Mouse (Mus musculus) midbrain, postnatal 0 days (tissue): ENCODE results near the gene Chuk. TPM values are rescaled to one million over a fixed set of nuclear protein-coding genes. Genes with fewer than 3 reads are reported as not detected.

Experiments used
- ATAC-seq: fragments of 200-750 bp; cut with Nextera tagmentation; 2 replicates; pipeline ENCODE4 v1.8.0; 2017; ENCODE audit warnings: moderate number of reproducible peaks, mild to moderate bottlenecking, moderate TSS enrichment, moderate library complexity; ENCODE audit not compliant: low FRiP score
- DNase-seq: peaks from one replicate; pipeline ENCODE4 v3.0.0-alpha.2; 2015; ENCODE audit warnings: low spot score
- H3K27ac ChIP-seq: fragments of 300-500 bp; sonication (generic); 2 replicates; pipeline ENCODE4 v1.5.1; 2014; ENCODE audit warnings: low read depth, mild to moderate bottlenecking, low read length, mixed read lengths
- H3K27me3 ChIP-seq: fragments of 300-500 bp; sonication (generic); 2 replicates; pipeline ENCODE4 v1.6.1; 2014; ENCODE audit warnings: low read length, control low read depth, mixed read lengths; ENCODE audit not compliant: insufficient read depth
- H3K36me3 ChIP-seq: fragments of 300-500 bp; sonication (generic); 2 replicates; pipeline ENCODE4 v1.6.1; 2014; ENCODE audit warnings: low read length, control low read depth, mixed read lengths; ENCODE audit not compliant: insufficient read depth
- H3K4me1 ChIP-seq: fragments of 300-500 bp; sonication (generic); 2 replicates; pipeline ENCODE4 v1.6.1; 2014; ENCODE audit warnings: mild to moderate bottlenecking, control low read depth, antibody characterized with exemption, low read length, mixed read lengths; ENCODE audit not compliant: insufficient read depth
- H3K4me2 ChIP-seq: fragments of 300-500 bp; sonication (generic); 2 replicates; pipeline ENCODE4 v1.6.1; 2014; ENCODE audit warnings: low read depth, mild to moderate bottlenecking, low read length, mixed read lengths; ENCODE audit not compliant: poor library complexity, severe bottlenecking
- H3K4me3 ChIP-seq: fragments of 300-500 bp; sonication (generic); 2 replicates; pipeline ENCODE4 v1.5.1; 2014; ENCODE audit warnings: low read depth, mild to moderate bottlenecking, low read length, moderate library complexity
- H3K9ac ChIP-seq: fragments of 300-500 bp; sonication (generic); replicated peaks from 2 replicates; pipeline ENCODE4 v1.6.1; 2014; ENCODE audit warnings: mild to moderate bottlenecking, low read length, moderate library complexity, mixed read lengths; ENCODE audit not compliant: poor library complexity, severe bottlenecking
- H3K9me3 ChIP-seq: fragments of 300-500 bp; sonication (generic); 2 replicates; pipeline ENCODE4 v1.6.1; 2016; ENCODE audit warnings: low read length, control low read depth
- CTCF ChIP-seq: IDR thresholded peaks from 2 replicates; pipeline ENCODE4 v1.5.1; 2016; ENCODE audit warnings: antibody characterized with exemption, mild to moderate bottlenecking
- WGBS: fragments of 180-500 bp; shearing (Covaris S2); extraction: QIAGEN DNeasy Blood & Tissue Kit; methylation state at CpG from one replicate; pipeline ENCODE4 v1.1.7; 2014; 5-methylcytosine and 5-hydroxymethylcytosine counted together
- polyA plus RNA-seq: library from polyadenylated mRNA; unstranded; fragments of >200 nt; fragmentation: Nextera tagmentation; extraction: Ambion mirVana; gene quantifications from 2 replicates; pipeline ENCODE4 v1.2.1, GENCODE M21; 2015
- total RNA-seq: library from RNA; depleted of rRNA; stranded (reverse); fragments of >200 nt; gene quantifications from 2 replicates; pipeline ENCODE4 v1.2.3, GENCODE M21; 2014

Chuk gene
- total and polyA plus RNA-seq, 2 experiments from 2014 or later = 34.7 to 40.7 TPM

DNA sequence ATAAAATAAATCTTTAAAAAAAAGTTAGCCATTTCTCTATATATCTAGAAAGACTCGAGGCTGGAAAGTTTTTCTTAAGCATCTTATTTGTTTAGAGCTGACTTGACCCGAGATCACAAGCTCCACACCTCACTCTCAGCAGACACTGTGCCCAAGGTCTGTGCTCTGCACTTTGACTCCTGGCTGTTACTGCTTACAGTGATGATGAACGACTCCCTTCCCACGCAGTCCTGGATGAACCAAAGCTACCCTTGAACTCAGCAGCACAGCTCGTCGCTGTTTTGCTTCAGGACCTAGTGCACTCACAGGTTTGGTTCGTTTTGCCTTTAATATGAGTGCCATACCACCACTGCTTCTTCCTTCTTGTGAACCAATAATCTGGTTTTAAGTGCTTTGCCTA is 43.5 kb downstream of the Chuk start:
- ATAC-seq = no peak
- H3K27me3 ChIP-seq = no peaks in the 10 kb centered on the region
- H3K4me1 ChIP-seq = no peaks in the 10 kb centered on the region
- H3K4me3 ChIP-seq = no peak overlapping the region
- 95% methylated on average over 7 of the region's 7 CpGs for WGBS
- H3K4me2 ChIP-seq = no peak overlapping the region
- peaks cover 13% of the 10 kb centered on the region for H3K36me3 ChIP-seq
- TF ChIP-seq CTCF = no peak
- no peak overlapping the region for H3K9ac ChIP-seq
- DNase-seq = no peak
- no peak overlapping the region for H3K27ac ChIP-seq
- no peaks in the 10 kb centered on the region for H3K9me3 ChIP-seq

DNA sequence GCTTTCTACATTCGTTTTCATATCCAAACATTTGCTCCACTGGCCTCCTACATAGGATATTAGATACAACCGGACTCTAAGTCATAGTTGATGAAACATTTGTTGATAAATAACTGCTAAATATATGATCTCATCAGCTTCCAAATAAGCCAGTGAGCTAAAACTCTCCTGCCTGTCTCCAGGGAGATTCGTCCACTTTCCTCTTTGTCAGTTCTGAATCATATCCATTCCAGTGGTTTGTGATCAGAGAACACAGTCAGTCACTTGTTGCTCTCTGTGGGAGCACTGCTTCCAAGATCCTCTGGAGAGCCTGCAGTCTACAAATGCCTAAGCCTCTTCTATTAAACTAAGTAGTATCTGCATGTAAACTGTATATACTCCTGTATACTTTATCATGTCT is 47.1 kb downstream of the Chuk start:
- 90% methylated on average over 3 of the region's 3 CpGs for WGBS
- H3K27ac ChIP-seq = no peak overlapping the region
- H3K9ac ChIP-seq = no peak overlapping the region
- DNase-seq = no peak
- H3K36me3 ChIP-seq = peaks cover 24% of the 10 kb centered on the region
- no peaks in the 10 kb centered on the region for H3K4me1 ChIP-seq
- TF ChIP-seq CTCF = no peak
- H3K9me3 ChIP-seq = no peaks in the 10 kb centered on the region
- no peak overlapping the region for H3K4me3 ChIP-seq
- ATAC-seq = no peak
- H3K27me3 ChIP-seq = no peaks in the 10 kb centered on the region
- no peak overlapping the region for H3K4me2 ChIP-seq

- Histone ChIP-seq H3K4me2 (no peak overlapping the region), H3K27me3 (no peaks in the 10 kb centered on the region), H3K9ac (no peak overlapping the region), H3K9me3 (no peaks in the 10 kb centered on the region), H3K27ac (no peak overlapping the region), H3K4me1 (no peaks in the 10 kb centered on the region), H3K4me3 (no peak overlapping the region), H3K36me3 (peaks cover 24% of the 10 kb centered on the region)
- DNase-seq (no peak), ATAC-seq (no peak)
- 81% methylated on average over 4 of the region's 4 CpGs for WGBS
- no peak for TF ChIP-seq CTCF
These were observed 52.0 kb downstream of the Chuk start for GRCm38 (mm10) chr19:44055173-44055826.

GRCm38 (mm10) chr19:44050388-44050787 is 56.9 kb downstream of the Chuk start:
- WGBS = 90% methylated on average over 4 of the region's 4 CpGs
- DNase-seq (no peak), ATAC-seq (no peak)
- H3K9ac ChIP-seq = no peak overlapping the region
- H3K27ac ChIP-seq = no peak overlapping the region
- H3K27me3 ChIP-seq = no peaks in the 10 kb centered on the region
- H3K4me3 ChIP-seq = no peak overlapping the region
- peaks cover 19% of the 10 kb centered on the region; the same call in 1 of the 2 replicates for H3K36me3 ChIP-seq
- H3K4me1 ChIP-seq = no peaks in the 10 kb centered on the region
- TF ChIP-seq CTCF = no peak
- no peak overlapping the region for H3K4me2 ChIP-seq
- H3K9me3 ChIP-seq = no peaks in the 10 kb centered on the region

- H3K4me2 ChIP-seq = no peak overlapping the region
- H3K4me1 ChIP-seq = no peaks in the 10 kb centered on the region
- DNase-seq (no peak), ATAC-seq (no peak)
- no peak overlapping the region for H3K4me3 ChIP-seq
- H3K36me3 ChIP-seq = peaks cover 21% of the 10 kb centered on the region
- no peaks in the 10 kb centered on the region for H3K27me3 ChIP-seq
- H3K9ac ChIP-seq = no peak overlapping the region
- no peak for TF ChIP-seq CTCF
- H3K27ac ChIP-seq = no peak overlapping the region
- 54% methylated on average over 3 of the region's 3 CpGs for WGBS
- no peaks in the 10 kb centered on the region for H3K9me3 ChIP-seq
These were observed 58.0 kb downstream of the Chuk start for GRCm38 (mm10) chr19:44049282-44049681.

GRCm38 (mm10) chr19:44045847-44046246 is 61.4 kb downstream of the Chuk start:
- Histone ChIP-seq H3K27ac (no peak overlapping the region), H3K4me1 (no peaks in the 10 kb centered on the region), H3K4me3 (no peak overlapping the region), H3K27me3 (no peaks in the 10 kb centered on the region), H3K9me3 (no peaks in the 10 kb centered on the region), H3K4me2 (no peak overlapping the region), H3K36me3 (peaks cover 15% of the 10 kb centered on the region), H3K9ac (no peak overlapping the region)
- no peak for DNase-seq
- ATAC-seq = no peak
- WGBS = 76% methylated on average over 3 of the region's 3 CpGs
- no peak for TF ChIP-seq CTCF
